Mouse (Mus musculus) forebrain, embryonic 14.5 days (tissue): Measurements from ENCODE around the gene Sag. TPM values are rescaled to one million over a fixed set of nuclear protein-coding genes. Genes with fewer than 3 reads are reported as not detected.
A peak's percentile ranks its signal among the peaks of the same experiment; 100 is the strongest.

Experiments used
- ATAC-seq: fragments of 200-750 bp; cut with Nextera tagmentation; 2 replicates; pipeline ENCODE4 v1.8.0; 2017; ENCODE audit warnings: mild to moderate bottlenecking, moderate library complexity
- DNase-seq: peaks from one replicate; pipeline ENCODE4 v3.0.0-alpha.2; 2015; ENCODE audit warnings: low spot score
- H3K27ac ChIP-seq: fragments of 300-500 bp; sonication (generic); 2 replicates; pipeline ENCODE4 v1.5.1; 2014; ENCODE audit warnings: low read depth, mild to moderate bottlenecking, control low read depth, low read length, moderate library complexity
- H3K27me3 ChIP-seq: fragments of 300-500 bp; sonication (generic); replicated peaks from 2 replicates; pipeline ENCODE4 v1.6.1; 2014; ENCODE audit warnings: low read length, control low read depth, mixed read lengths; ENCODE audit not compliant: control insufficient read depth, insufficient read depth
- H3K36me3 ChIP-seq: fragments of 300-500 bp; sonication (generic); 2 replicates; pipeline ENCODE4 v1.6.1; 2014; ENCODE audit warnings: low read length, control low read depth; ENCODE audit not compliant: control insufficient read depth, insufficient read depth
- H3K4me1 ChIP-seq: fragments of 300-500 bp; sonication (generic); 2 replicates; pipeline ENCODE4 v1.6.1; 2014; ENCODE audit warnings: antibody characterized with exemption, low read length, control low read depth; ENCODE audit not compliant: control insufficient read depth, insufficient read depth
- H3K4me2 ChIP-seq: fragments of 300-500 bp; sonication (generic); 2 replicates; pipeline ENCODE4 v1.6.1; 2014; ENCODE audit warnings: mild to moderate bottlenecking, control low read depth, low read length
- H3K4me3 ChIP-seq: fragments of 300-500 bp; sonication (generic); 2 replicates; pipeline ENCODE4 v1.5.1; 2014; ENCODE audit warnings: low read depth, low read length, control low read depth
- H3K9ac ChIP-seq: fragments of 300-500 bp; sonication (generic); 2 replicates; pipeline ENCODE4 v1.6.1; 2014; ENCODE audit warnings: mild to moderate bottlenecking, low read length, control low read depth, moderate library complexity
- H3K9me3 ChIP-seq: fragments of 300-500 bp; sonication (generic); replicated peaks from 2 replicates; pipeline ENCODE4 v1.6.1; 2016; ENCODE audit warnings: low read length, control low read depth, mixed read lengths; ENCODE audit not compliant: control insufficient read depth
- WGBS: fragments of 180-500 bp; shearing (Covaris S2); extraction: QIAGEN DNeasy Blood & Tissue Kit; methylation state at CpG from one replicate; pipeline ENCODE4 v1.1.7; 2014; 5-methylcytosine and 5-hydroxymethylcytosine counted together
- polyA plus RNA-seq: library from polyadenylated mRNA; unstranded; fragments of >200 nt; fragmentation: Nextera tagmentation; extraction: Ambion mirVana; gene quantifications from 2 replicates; pipeline ENCODE4 v1.2.1, GENCODE M21; 2014

Gene Sag
- polyA plus RNA-seq, 1 experiment from 2014 or later: 1.0 TPM

GRCm38 (mm10) chr1:87854851-87855251, 51.4 kb downstream of the Sag start:
- no peak for ATAC-seq
- Histone ChIP-seq H3K27me3 (no peaks in the 10 kb centered on the region), H3K4me2 (peak overlapping the region; percentile 76), H3K9ac (peak overlapping the region; percentile 93), H3K4me1 (peaks cover 15% of the 10 kb centered on the region), H3K9me3 (no peaks in the 10 kb centered on the region), H3K36me3 (no peaks in the 10 kb centered on the region), H3K27ac (no peak overlapping the region), H3K4me3 (0 out of 2 replicates have a peak overlapping the region, but pooled peaks have one; percentile 94)
- no peak for DNase-seq
- WGBS: 29% methylated on average over 2 of the region's 2 CpGs

GRCm38 (mm10) chr1:87855522-87855921, 52.0 kb downstream of the Sag start:
- DNase-seq (no peak), ATAC-seq (no peak)
- Histone ChIP-seq H3K4me1 (peaks cover 15% of the 10 kb centered on the region), H3K27me3 (no peaks in the 10 kb centered on the region), H3K36me3 (no peaks in the 10 kb centered on the region), H3K4me2 (peak overlapping the region; percentile 76; the same call in 1 of the 2 replicates), H3K9me3 (no peaks in the 10 kb centered on the region), H3K27ac (no peak overlapping the region), H3K4me3 (no peak overlapping the region), H3K9ac (no peak overlapping the region)
- 89% methylated on average over 1 of the region's 1 CpGs for WGBS

GRCm38 (mm10) chr1:87856823-87857222, 53.3 kb downstream of the Sag start:
- no peaks in the 10 kb centered on the region for H3K36me3 ChIP-seq
- no peak for ATAC-seq
- H3K4me2 ChIP-seq: no peak overlapping the region
- H3K4me3 ChIP-seq: no peak overlapping the region
- H3K9ac ChIP-seq: no peak overlapping the region
- H3K9me3 ChIP-seq: no peaks in the 10 kb centered on the region
- no peaks in the 10 kb centered on the region for H3K27me3 ChIP-seq
- DNase-seq: no peak
- 86% methylated on average over 3 of the region's 3 CpGs for WGBS
- peaks cover 15% of the 10 kb centered on the region for H3K4me1 ChIP-seq
- no peak overlapping the region for H3K27ac ChIP-seq

- Histone ChIP-seq H3K4me1 (peaks cover 15% of the 10 kb centered on the region), H3K4me2 (no peak overlapping the region), H3K27ac (no peak overlapping the region), H3K27me3 (no peaks in the 10 kb centered on the region), H3K9ac (no peak overlapping the region), H3K9me3 (no peaks in the 10 kb centered on the region), H3K4me3 (no peak overlapping the region), H3K36me3 (no peaks in the 10 kb centered on the region)
- ATAC-seq (no peak), DNase-seq (no peak)
- 93% methylated on average over 1 of the region's 1 CpGs for WGBS
These were observed 54.6 kb downstream of the Sag start for GRCm38 (mm10) chr1:87858031-87858430.

- no peak overlapping the region for H3K4me2 ChIP-seq
- peaks cover 15% of the 10 kb centered on the region for H3K4me1 ChIP-seq
- WGBS: 95% methylated on average over 2 of the region's 2 CpGs
- ATAC-seq: no peak
- H3K9ac ChIP-seq: no peak overlapping the region
- H3K36me3 ChIP-seq: no peaks in the 10 kb centered on the region
- no peak for DNase-seq
- H3K9me3 ChIP-seq: no peaks in the 10 kb centered on the region
- no peak overlapping the region for H3K27ac ChIP-seq
- no peak overlapping the region for H3K4me3 ChIP-seq
- no peaks in the 10 kb centered on the region for H3K27me3 ChIP-seq
These were observed 55.0 kb downstream of the Sag start for GRCm38 (mm10) chr1:87858529-87858928.

GRCm38 (mm10) chr1:87863602-87864001, 60.1 kb downstream of the Sag start:
- WGBS: 73% methylated on average over 3 of the region's 3 CpGs

GRCm38 (mm10) chr1:87864889-87865288, 61.4 kb downstream of the Sag start:
- no peak overlapping the region for H3K4me3 ChIP-seq
- DNase-seq (no peak), ATAC-seq (no peak)
- H3K27ac ChIP-seq: no peak overlapping the region
- H3K9ac ChIP-seq: no peak overlapping the region
- no peaks in the 10 kb centered on the region for H3K27me3 ChIP-seq
- H3K36me3 ChIP-seq: no peaks in the 10 kb centered on the region
- no peak overlapping the region for H3K4me2 ChIP-seq
- H3K9me3 ChIP-seq: no peaks in the 10 kb centered on the region
- H3K4me1 ChIP-seq: no peaks in the 10 kb centered on the region; the same call in 1 of the 2 replicates

More at GRCm38 (mm10) chr1:87863602-87864001, 60.1 kb downstream of the Sag start:
- ATAC-seq: no peak
- Histone ChIP-seq H3K9ac (no peak overlapping the region), H3K4me3 (no peak overlapping the region), H3K27ac (no peak overlapping the region), H3K4me2 (no peak overlapping the region), H3K27me3 (no peaks in the 10 kb centered on the region), H3K36me3 (no peaks in the 10 kb centered on the region), H3K9me3 (no peaks in the 10 kb centered on the region), H3K4me1 (no peaks in the 10 kb centered on the region; the same call in 1 of the 2 replicates)
- no peak for DNase-seq

GRCm38 (mm10) chr1:87866672-87867071, 63.2 kb downstream of the Sag start:
- H3K27ac ChIP-seq: no peak overlapping the region
- H3K4me3 ChIP-seq: no peak overlapping the region
- DNase-seq: no peak
- ATAC-seq: no peak
- no peaks in the 10 kb centered on the region for H3K9me3 ChIP-seq
- no peak overlapping the region for H3K4me2 ChIP-seq
- no peaks in the 10 kb centered on the region for H3K36me3 ChIP-seq
- WGBS: 78% methylated on average over 1 of the region's 1 CpGs
- H3K4me1 ChIP-seq: no peaks in the 10 kb centered on the region; the same call in 1 of the 2 replicates
- H3K9ac ChIP-seq: no peak overlapping the region
- no peaks in the 10 kb centered on the region for H3K27me3 ChIP-seq

GRCm38 (mm10) chr1:87871546-87871945, 68.1 kb downstream of the Sag start:
- H3K4me3 ChIP-seq: no peak overlapping the region
- no peak for ATAC-seq
- H3K27ac ChIP-seq: no peak overlapping the region
- no peak for DNase-seq
- H3K4me2 ChIP-seq: no peak overlapping the region
- H3K4me1 ChIP-seq: no peaks in the 10 kb centered on the region
- H3K27me3 ChIP-seq: no peaks in the 10 kb centered on the region
- no peaks in the 10 kb centered on the region for H3K36me3 ChIP-seq
- H3K9ac ChIP-seq: no peak overlapping the region
- no peaks in the 10 kb centered on the region for H3K9me3 ChIP-seq
